Mouse (Mus musculus): ENCODE measurements around the gene St6galnac3.
A peak's percentile ranks its signal among the peaks of the same experiment; 100 is the strongest.

Gene St6galnac3

DNA sequence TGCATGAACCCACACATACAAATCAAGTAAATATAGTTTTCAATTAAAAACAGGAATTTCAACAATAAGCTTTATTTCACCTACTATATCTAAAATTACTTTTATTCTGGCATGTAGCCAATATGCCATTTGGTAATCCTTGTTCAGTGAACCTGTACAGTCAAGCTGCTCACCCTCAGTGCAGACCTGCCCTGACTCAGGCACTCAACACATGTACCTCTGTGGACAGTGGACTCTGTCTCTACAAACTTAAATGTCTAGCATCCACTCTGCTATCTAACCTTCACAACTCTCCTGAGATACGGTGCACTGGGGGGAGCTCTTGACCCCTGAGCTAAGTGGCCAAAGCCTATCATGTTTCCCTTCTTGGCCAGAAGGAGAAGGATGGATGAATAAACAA, 137.4 kb downstream of the St6galnac3 start:
- no peak for DNase-seq (ENCODE audit: low spot score in 2 of 2)

DNA sequence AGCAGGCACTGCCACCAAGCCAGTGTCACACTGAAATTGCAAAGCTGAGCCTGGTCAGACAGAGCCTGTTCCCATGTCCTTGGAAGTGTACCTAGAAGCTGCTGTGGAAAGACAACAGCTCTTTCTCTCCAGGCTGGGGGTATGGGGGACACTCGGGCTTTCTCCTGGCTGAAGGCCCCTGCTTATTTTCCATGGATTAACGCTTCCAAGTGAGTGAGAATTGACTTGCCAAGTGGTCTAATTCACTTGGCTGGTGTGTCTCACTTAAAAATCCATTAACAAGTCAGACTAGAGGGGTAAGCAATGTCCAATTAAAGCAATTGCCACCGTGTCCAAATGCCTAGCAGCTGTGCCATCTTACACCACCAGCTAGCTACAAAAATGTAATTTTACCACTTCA, 140.1 kb downstream of the St6galnac3 start:
- DNase-seq (ENCODE audit: low spot score in 2 of 2): no peak

DNA sequence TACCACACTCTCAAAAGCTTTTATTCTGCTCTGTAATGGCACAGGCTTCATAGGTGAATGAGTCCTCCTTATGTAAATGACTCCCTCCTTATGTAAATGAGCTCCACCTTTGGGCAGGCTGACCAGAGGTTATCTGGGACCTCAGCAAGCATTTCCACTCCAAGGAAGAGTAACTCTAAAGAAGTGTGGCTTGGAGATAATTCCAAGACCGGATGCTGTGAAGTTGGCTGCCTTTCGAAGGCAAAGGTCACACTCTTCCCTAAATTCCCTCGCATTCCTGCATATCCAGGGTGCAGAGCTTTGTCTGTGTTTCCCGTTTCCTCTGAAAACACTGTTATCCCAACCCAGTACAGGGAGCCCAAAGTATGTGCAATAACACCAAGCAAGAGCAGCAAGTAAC, 142.9 kb downstream of the St6galnac3 start:
- no peak for DNase-seq (ENCODE audit: low spot score in 2 of 2)

DNA sequence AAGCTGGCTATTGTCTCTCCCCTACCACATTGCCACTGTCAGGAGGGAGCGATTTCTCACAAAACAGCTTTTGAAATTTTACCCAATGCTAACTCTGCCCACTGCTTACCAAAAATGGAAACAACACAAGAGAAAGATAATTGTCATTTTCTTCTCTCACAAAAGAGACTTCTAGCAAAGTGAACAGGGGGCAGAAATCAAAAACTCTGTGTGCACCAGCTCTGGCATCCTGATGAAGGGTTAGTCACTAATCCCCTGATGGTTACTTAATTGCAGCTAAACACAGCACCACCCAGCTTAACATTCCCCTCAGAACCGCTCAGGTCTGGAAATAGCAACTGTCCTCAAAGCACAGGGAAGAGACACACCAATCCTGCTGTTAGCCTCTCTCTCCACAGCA, 144.3 kb downstream of the St6galnac3 start:
- DNase-seq (ENCODE audit: low spot score in 2 of 2): no peak

DNA sequence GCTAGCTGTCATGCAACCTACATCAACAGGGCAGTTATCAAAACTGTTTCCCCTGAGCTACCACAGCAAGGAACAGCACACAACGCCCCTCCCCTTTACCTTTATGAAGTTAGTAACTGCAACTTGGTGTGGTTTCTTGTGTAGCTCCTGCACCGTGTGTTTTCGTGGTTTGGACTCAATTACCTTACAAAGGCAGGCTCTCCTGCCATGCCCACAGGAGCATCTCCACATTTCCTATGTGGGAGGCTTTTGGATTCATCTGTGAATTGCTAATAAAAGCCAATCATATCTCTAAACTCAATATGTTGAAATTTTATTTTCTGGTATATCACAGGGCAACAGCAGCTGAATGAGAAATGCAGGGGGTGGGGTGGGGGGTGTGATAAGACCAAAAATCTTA, 144.8 kb downstream of the St6galnac3 start:
- no peak for DNase-seq (ENCODE audit: low spot score in 2 of 2)

DNA sequence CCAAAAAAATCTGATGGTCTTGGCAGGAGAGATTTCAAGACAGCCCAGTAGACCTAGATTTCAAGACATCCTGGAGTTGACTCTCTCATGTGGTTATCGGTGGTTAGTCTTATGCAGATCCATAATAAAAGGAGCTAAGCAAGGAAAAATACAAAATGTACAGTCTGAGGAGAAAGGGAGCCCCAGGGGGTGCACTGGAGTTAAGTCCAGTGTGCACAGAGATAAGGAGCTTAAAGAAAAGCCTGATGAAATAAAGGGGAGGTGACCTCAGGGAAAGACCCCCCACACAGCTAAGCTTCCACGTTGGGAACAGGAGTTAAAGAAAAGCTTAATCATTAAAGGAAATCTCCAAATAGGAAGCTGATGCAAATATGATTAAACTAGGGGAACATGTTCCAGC, 147.7 kb downstream of the St6galnac3 start:
- DNase-seq (ENCODE audit: low spot score in 2 of 2): no peak

DNA sequence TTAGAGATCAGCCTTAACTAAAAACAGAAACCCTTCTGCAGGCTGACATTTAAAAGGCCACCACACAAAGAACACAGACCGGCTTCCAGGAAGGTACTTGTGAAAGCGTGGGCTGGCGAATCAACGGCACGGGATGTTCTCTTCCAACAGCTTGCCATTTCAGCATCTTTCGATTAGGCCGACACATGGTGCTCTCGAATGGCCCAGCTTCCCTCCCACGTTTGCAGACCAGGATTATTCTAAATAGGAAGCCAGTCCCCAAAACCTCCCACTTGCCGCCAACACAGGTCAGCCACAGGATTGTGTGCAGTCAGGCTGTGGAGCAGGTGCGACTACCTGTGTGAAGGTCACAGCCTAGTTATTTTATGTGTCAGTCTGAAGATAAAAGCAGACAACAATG, 153.8 kb downstream of the St6galnac3 start:
- no peak for DNase-seq (ENCODE audit: low spot score in 2 of 2)

DNA sequence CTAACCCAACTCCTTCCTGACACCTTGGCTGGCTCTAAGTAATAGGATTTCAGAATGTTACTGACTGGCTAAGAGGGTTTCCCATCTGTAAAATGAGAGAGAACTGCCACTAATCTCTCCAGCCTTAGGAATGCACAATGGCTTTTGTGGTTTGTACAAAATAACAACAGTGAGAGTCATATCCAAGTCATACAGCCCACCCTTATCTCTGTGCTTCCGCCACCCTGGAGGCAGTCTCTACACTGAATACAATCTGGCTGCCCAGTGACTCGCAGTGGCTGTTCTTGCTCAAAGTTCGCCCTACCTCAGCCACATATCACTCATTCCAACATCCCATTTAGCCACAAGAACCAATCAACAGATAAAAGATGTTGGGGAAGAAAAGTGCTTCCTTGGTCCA, 156.2 kb downstream of the St6galnac3 start:
- no peak for DNase-seq (ENCODE audit: low spot score in 2 of 2)

DNA sequence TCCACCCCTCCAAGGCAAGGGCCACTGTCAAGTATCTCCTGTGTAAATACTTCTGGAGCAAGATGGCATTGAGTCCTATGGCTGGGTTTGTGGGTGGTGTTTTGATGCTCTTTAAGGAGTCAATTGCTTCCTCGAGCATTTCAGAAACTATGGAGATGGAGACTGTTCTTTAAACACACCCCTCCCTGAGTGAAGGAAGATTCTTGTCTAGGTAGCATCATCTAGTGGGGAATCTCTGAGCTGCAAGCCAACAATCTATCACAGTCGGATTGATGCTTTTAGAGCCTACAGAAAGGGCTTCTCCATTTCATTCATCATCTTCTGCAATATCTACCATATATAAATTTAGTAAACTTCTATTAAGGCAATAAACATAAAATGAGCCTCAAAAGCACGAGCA, 157.1 kb downstream of the St6galnac3 start:
- DNase-seq (ENCODE audit: low spot score in 2 of 2): no peak

DNA sequence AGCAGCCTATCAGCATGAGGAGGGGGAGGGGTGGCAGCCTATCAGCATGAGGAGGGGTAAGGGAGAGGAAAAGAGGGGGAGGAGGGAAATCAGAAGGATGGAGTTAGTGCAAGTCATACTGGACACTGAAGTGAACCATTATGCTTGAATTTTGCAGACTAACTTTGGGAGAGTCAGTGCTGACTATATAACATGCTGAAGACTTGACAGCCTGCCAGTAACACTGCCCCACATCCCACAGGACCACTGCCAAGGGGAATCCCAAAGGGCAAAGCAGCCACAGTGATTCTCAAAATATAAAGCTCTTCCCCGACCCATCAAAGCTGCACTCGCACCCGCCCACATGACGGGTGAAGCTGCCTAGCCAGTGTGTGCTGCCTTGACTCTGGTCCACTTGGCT, 157.5 kb downstream of the St6galnac3 start:
- peak; percentile 2 to 13 for DNase-seq (ENCODE audit: low spot score in 2 of 2)

DNA sequence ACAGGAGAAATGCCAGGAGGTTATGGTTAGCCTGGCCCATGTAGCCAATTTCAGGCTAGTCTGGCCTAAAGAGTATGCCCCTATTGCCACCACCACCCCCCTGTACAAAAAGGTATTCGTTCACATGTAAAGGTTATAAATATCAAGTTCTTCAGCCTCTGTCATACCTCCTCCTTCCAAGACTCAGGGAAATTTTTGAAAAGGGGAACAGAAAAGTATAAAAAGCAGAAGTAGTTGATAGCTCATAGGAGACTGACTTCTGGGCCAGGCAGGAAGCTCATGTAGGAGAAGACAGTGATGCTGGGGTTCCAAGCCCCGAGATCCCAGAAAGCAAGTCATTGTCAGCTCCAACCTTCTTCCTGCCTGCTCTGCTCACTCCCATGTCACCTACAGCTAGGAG, 158.9 kb downstream of the St6galnac3 start:
- DNase-seq (ENCODE audit: low spot score in 2 of 2): peak in 1 of 2 experiments; percentile 1

DNA sequence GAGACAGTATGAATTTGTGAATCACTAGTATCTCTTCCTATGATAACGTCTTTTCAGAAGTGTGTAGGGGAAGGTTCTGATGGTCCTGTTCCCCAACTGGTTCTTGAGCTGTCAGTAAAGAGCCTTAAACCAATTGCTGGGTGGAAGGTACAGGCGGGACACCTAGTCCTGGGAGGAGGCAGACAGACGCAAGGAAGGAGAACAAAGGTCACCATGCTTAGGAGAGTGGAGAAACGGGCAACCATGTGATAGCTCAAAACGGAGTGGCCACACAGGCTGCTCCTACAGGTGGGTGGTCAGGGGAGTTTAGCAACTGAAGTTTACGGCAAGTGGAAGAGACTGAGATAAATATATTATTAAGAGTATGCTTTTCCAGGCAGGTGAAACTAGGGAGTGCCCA, 164.1 kb downstream of the St6galnac3 start:
- no peak for DNase-seq (ENCODE audit: low spot score in 2 of 2)

DNA sequence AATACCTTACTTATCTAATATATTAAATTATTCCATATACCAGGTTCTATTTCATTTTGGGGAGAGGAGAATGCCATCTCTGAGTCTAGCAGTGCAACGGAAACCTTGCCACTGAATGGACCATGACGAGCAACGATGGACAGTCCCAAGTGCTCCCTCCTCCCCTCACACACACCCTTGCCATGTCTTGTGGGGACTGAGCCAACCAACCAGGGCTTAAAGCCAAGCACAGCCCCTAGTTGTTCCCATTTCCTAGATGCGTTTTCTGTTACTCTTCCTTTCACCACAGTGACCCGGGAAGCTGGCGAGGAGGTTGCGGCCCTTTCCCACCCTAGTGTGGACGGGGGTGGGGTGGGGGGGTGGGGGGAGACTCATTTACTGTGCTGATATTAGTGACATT, 165.4 kb downstream of the St6galnac3 start:
- DNase-seq (ENCODE audit: low spot score in 2 of 2): no peak

DNA sequence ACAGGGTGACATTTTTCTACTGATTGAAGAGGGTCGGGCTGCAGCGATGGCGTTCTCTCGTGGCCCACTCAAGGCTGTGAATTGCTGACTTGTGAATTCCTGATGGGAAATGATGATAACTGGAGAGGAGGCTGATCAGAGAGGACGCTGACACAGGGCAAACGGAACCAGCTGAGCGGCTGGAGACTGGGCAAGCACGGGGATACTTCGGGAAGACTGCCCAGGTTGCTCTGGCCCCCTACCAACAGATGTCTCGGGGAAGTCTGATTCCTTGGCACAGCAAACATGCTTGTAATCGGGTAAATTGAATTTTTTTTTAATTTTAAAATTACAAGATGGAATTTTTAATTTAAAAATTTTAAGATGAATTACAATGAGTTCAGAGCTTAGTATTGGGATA, 168.4 kb downstream of the St6galnac3 start:
- DNase-seq (ENCODE audit: low spot score in 2 of 2): no peak

DNA sequence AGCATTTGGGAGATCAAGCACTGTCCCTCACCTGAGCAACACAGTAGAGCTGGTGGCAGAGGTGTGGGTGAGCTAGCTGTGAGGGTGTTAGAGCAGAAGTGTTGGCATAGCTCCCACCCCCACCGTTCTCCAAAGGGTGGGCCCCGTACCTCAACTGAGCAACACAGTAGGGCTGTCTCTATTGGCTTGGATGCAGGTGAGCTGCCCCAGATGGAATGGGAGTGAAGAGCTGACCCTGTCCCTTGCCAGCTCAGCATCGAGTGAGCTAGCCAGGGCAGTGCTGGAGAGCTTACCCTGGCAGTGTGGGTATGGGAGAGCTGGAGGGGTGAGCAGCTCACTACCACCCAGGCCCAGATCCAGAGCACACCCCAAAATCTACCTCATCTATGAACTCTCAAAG, 171.3 kb downstream of the St6galnac3 start:
- no peak for DNase-seq (ENCODE audit: low spot score in 2 of 2)

DNA sequence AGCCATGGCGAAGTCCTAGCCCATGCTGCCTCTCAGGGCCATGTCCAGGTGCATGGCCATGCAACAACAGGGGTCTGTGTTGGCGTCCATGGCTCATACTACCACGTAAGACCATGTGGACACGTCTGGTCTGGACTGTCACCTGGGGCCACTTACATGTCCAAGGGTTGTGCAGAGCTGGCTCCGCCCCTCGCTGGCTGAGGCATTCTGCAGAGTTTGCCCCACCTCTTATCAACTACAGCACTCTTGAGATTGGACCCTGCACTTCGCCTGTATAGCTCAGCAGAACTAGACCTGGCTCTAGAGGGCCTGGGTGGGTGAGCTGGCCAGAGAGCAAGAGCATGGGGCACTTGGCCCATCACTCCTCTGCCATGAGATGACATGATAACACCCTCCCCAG, 171.7 kb downstream of the St6galnac3 start:
- no peak for DNase-seq (ENCODE audit: low spot score in 2 of 2)

DNA sequence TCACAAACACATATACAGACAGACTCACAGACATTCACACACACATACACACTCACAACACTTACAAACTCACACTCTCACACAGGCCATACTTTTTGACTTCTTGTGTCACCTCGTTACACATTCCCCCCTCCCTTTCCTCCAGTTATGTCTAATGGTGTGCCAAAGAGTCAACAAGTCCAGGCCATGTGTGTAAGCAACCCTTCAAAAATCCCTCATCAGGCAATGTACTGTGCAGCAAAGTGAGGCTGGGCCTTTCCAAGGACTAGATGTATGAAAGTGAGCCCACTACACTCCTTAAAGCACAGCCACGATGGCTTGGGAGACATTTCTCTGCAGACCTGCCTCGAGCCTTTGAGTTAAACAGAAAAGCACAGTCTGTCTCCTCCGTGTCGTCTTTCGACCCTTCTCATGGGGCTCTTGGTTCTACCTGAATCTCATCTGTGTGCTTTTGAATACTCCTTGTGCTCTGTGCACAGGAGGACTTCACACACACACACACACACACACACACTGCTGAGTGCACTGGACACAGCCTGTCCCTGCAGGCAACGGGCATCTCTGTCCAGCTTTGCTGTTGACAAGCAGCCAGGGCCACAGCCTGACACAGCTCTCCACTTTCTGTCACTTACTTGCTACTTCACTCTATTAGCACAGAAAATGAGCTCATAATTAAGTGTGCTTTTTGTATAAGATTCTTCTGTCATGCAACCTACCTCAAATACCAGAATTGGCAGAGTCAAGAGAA, 177.9 kb downstream of the St6galnac3 start:
- DNase-seq (ENCODE audit: low spot score in 2 of 2): no peak

DNA sequence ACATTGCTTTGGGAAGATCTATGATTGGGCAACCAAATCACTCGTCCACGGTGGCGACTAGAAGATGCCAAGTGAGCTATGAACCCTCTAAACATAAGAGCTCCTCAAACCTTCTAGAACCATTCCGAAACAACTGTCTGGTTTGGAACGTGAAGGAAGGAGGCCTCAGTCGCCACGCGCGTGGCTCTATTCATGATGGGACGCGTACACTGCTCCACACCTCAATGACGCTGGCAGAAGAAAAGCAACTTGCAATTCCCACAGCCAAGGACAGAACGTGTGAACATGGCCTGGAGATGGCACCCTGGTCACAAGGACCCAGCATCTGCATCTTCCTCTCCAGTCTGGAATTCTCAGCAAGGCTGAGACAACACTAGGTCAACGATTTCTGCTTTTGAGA, 185.1 kb downstream of the St6galnac3 start:
- no peak for DNase-seq (ENCODE audit: low spot score in 2 of 2)

DNA sequence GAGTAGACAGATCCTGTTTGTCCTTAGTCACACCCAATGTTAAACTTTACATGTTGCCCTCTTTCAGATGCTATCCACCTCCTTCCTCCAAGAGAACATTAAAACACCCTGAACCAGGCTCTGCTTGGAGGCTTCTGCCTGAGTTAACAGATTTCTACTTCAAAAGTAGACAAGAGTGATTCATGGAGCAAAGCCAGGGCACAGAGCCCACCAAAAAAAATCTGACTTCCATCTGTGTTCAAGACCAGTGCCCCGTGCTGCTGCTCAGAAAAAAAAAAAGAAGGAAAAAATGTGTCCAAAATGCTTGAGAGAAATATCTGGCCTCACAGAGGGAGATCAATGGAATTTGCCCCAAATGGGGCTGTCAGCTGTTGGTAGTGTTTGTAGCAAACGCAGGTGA, 186.6 kb downstream of the St6galnac3 start:
- DNase-seq (ENCODE audit: low spot score in 2 of 2): no peak

DNA sequence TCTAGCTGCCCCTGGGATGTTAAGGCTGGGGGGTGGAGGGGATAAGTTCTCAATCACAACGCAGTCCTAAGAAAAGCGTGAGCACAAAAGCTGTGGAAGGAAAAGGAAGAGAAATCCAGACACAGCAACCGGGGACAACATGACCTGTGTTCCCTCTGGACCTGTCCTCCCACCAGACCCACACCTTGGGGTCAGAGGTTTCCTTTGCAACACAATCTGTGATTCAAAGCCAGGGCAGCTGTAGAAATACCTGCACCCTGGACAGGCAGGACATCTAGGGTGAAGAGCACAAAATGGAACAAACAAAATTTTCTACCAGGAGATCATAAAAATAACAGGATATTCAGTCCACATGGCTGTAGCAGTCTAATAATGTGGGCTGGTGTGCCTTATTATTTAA, 187.5 kb downstream of the St6galnac3 start:
- no peak for DNase-seq (ENCODE audit: low spot score in 2 of 2)

DNA sequence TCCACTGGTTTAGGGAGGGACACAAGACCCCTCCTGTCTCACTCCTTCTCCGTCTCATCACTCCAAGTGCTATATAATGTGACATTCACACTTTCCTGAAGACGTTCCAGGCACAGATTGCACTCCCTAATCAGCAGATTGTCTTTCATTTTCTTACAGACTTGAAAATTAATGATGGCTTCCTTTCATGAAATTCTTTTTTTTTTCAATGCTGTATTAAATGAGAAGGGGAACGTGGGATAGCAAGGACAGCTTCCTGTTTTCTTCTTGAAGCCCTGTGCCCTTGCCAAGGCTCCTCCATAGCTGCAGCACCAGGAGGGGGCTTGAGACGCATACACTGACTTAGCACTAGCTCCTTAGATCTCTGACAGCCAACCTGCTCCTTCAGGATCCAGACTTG, 188.7 kb downstream of the St6galnac3 start:
- no peak for DNase-seq (ENCODE audit: low spot score in 2 of 2)

DNA sequence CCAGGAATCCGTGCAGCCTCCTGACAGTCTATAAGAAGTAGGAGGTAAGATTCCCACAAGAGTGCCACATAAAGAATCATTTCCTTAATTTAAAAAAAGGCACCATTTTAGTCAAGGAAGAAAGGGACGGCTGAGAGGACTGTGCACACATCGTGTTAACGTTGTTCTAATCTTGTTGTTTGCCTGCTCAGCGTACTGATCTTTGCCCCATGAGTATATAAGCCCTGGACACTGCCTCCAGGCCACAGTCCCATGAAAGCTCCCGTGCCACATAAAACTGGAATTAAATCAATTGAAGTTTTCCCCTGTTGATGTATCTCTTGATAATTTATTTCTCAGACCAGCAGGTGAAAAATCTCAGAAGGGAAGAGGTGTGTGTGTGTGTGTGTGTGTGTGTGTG, 195.8 kb downstream of the St6galnac3 start:
- no peak for DNase-seq (ENCODE audit: low spot score in 2 of 2)

DNA sequence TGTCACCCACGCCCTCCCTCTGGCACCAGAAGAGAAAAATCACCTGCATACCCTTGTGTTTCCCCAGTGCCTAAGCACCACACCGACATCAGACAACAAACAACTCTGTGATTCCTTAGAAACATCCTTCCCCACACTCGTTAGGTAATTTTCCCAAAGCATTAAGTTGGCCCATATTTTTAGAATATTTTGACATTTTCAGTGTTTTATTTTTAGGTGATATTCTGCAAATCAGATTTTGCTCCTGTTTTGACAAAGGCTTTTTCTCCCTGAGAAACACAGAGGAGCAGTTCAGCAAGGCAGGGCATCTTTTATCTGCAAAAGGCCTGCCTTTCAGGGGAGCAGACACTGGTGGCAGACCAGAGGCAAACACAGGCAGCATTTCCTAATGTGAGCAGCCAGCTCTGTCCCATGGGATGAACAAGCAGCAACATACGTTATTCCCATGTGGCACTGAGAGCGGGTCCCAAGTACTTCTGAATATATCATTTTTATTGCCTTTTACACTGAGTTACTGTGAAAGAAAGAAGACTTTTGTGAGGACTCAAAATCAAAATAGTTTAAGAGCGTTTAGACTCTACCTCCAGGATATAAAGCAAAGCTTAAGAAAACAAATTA, 199.7 kb downstream of the St6galnac3 start:
- no peak for DNase-seq (ENCODE audit: low spot score in 2 of 2)

DNA sequence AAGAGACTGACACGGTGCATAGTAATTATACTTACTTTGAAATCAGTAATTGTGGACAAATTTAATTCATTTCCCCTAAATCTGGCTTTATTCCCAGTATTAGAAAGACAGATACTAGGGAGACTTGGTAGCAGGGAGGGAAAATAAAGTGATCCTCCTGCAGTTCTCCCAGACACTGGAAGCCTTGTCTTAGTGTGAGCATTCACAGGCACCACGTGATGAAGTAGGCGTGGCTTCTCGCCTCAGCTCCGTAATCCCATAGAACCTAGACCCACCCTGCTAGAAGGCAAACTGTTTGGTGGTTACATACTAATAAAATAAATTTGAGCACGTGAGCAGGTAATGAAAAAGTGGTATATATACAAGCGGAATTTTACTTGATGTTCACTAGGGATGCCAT, 208.1 kb downstream of the St6galnac3 start:
- DNase-seq (ENCODE audit: low spot score in 2 of 2): no peak
